Mouse (Mus musculus) midbrain, embryonic 14.5 days (tissue): ENCODE measurements around the gene Rora. TPM values are rescaled to one million over a fixed set of nuclear protein-coding genes. Genes with fewer than 3 reads are reported as not detected.

Experiments
- ATAC-seq: fragments of 200-750 bp; cut with Nextera tagmentation; 2 replicates; pipeline ENCODE4 v1.8.0; 2017; ENCODE audit warnings: moderate number of reproducible peaks, moderate library complexity; ENCODE audit not compliant: low FRiP score, low TSS enrichment
- DNase-seq: peaks from one replicate; pipeline ENCODE4 v3.0.0-alpha.2; 2015
- H3K27ac ChIP-seq: fragments of 300-500 bp; sonication (generic); replicated peaks from 2 replicates; pipeline ENCODE4 v1.5.1; 2014; ENCODE audit warnings: mild to moderate bottlenecking, low read depth, low read length, moderate library complexity
- H3K27me3 ChIP-seq: fragments of 300-500 bp; sonication (generic); 2 replicates; pipeline ENCODE4 v1.6.1; 2014; ENCODE audit warnings: low read length, control low read depth, mixed read lengths; ENCODE audit not compliant: control insufficient read depth, insufficient read depth
- H3K36me3 ChIP-seq: fragments of 300-500 bp; sonication (generic); 2 replicates; pipeline ENCODE4 v1.6.1; 2014; ENCODE audit warnings: low read length, control low read depth; ENCODE audit not compliant: control insufficient read depth, insufficient read depth
- H3K4me1 ChIP-seq: fragments of 300-500 bp; sonication (generic); 2 replicates; pipeline ENCODE4 v1.6.1; 2014; ENCODE audit warnings: mild to moderate bottlenecking, antibody characterized with exemption, low read length, control low read depth; ENCODE audit not compliant: control insufficient read depth, insufficient read depth
- H3K4me2 ChIP-seq: fragments of 300-500 bp; sonication (generic); 2 replicates; pipeline ENCODE4 v1.6.1; 2014; ENCODE audit warnings: mild to moderate bottlenecking, low read length, moderate library complexity
- H3K4me3 ChIP-seq: fragments of 300-500 bp; sonication (generic); replicated peaks from 2 replicates; pipeline ENCODE4 v1.5.1; 2014; ENCODE audit warnings: low read depth, low read length
- H3K9ac ChIP-seq: fragments of 300-500 bp; sonication (generic); replicated peaks from 2 replicates; pipeline ENCODE4 v1.6.1; 2014; ENCODE audit warnings: mild to moderate bottlenecking, low read length, moderate library complexity
- H3K9me3 ChIP-seq: fragments of 300-500 bp; sonication (generic); 2 replicates; pipeline ENCODE4 v1.6.1; 2016; ENCODE audit warnings: low read length, control low read depth, mixed read lengths; ENCODE audit not compliant: control insufficient read depth
- WGBS: fragments of 180-500 bp; shearing (Covaris S2); extraction: QIAGEN DNeasy Blood & Tissue Kit; methylation state at CpG from one replicate; pipeline ENCODE4 v1.1.7; 2014; 5-methylcytosine and 5-hydroxymethylcytosine counted together
- polyA plus RNA-seq: library from polyadenylated mRNA; unstranded; fragments of >200 nt; fragmentation: Nextera tagmentation; extraction: Ambion mirVana; gene quantifications from 2 replicates; pipeline ENCODE4 v1.2.1, GENCODE M21; 2014

The Rora gene
- polyA plus RNA-seq, 1 experiment from 2014 or later, result 39.1 TPM

DNA sequence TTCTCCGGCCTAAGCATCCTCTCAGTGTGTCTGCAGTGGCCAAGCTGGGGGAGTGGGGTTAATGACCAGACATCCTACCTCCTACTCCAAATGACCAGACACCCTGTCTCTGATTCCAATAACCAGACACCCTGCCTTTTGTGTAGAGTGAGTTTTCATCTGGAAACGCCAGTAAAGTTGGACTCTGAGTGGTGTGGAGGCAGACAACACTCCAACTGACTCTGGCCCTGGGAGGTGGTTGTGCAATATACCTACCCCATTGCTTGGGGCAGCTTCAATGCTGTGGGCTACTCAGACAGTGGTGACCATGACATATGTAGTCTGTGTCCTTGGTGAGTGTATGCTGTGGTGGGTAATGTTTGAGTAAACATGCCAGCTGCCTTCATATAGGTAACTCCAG is 645.9 kb downstream of the Rora start:
- Histone ChIP-seq H3K9me3 (no peaks in the 10 kb centered on the region), H3K36me3 (no peaks in the 10 kb centered on the region), H3K4me1 (peaks cover 17% of the 10 kb centered on the region), H3K27me3 (no peaks in the 10 kb centered on the region), H3K4me3 (no peak overlapping the region), H3K9ac (no peak overlapping the region), H3K27ac (no peak overlapping the region), H3K4me2 (no peak overlapping the region)
- no peak for ATAC-seq
- DNase-seq, result no peak
- 81% methylated on average over 2 of the region's 2 CpGs for WGBS

DNA sequence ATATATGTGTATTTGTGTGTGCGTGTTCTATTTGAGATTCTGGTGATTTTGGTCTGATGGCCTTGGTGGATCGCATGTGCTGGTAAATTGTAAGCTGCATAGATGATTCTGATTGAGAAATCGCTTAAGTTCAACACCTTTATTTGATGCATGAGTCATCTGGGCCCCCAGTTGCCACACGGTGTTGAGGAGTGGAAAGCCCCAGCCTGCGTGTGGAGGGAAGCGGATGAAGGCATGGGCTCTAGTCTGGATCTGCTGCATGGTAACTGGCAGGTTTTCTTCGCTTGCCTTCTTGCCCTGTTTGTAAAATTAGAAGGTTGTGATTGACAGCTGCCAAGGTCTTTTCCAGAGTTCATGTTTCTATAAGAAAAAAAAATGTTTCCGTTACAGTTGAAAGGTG is 646.7 kb downstream of the Rora start:
- DNase-seq, result no peak
- no peak for ATAC-seq
- Histone ChIP-seq H3K4me2 (no peak overlapping the region), H3K27ac (no peak overlapping the region), H3K9ac (no peak overlapping the region), H3K4me1 (peaks cover 17% of the 10 kb centered on the region), H3K4me3 (no peak overlapping the region), H3K27me3 (no peaks in the 10 kb centered on the region), H3K9me3 (no peaks in the 10 kb centered on the region), H3K36me3 (no peaks in the 10 kb centered on the region)
- 94% methylated on average over 8 of the region's 8 CpGs for WGBS

DNA sequence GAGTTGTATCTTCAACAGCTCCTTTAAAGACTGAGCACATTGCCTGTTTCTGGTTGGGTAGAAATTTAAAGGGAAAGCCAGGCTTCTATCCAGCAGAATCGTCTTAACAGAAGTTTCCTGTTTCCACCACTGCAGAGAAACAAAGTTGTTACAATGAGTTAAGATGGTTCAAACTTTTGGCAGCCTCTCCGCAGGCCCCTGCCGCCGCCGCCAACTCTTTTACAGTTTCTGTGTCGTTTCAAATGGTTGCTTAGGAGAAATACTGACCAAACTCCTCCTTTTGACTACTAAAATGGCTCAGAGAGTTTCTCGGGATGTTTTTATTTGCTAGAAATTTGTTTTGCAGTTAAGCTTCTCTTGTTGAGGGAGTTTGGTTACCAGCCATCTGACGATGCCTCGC is 647.9 kb downstream of the Rora start:
- 25% methylated on average over 9 of the region's 9 CpGs for WGBS
- peak; percentile 35 for DNase-seq
- peaks cover 17% of the 10 kb centered on the region for H3K4me1 ChIP-seq

DNA sequence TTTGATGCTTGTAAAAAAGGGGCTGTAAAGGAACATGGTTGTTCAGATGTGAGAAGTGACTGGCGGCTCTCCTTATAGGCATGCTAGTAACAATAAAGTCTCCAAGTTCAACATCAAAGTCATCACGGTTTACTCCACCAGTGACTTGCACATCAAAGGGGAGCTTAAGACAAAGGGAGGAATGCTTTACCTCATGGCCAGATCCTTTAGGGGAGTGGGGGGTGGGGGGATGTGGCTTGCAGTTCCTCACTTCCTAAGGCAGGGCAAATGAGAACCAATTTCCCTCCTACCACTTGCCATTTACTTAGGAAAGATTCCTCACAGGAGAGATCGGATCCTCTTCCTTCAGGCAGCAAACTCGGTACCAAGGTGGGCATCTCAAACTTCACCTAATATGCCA is 648.4 kb downstream of the Rora start:
- ATAC-seq, result no peak
- H3K4me3 ChIP-seq, result no peak overlapping the region
- 12% methylated on average over 4 of the region's 4 CpGs for WGBS
- DNase-seq, result peak; percentile 44
- no peaks in the 10 kb centered on the region for H3K9me3 ChIP-seq
- H3K27ac ChIP-seq, result no peak overlapping the region
- H3K27me3 ChIP-seq, result no peaks in the 10 kb centered on the region
- no peak overlapping the region for H3K9ac ChIP-seq
- no peaks in the 10 kb centered on the region for H3K36me3 ChIP-seq
- peaks cover 17% of the 10 kb centered on the region for H3K4me1 ChIP-seq
- 0 out of 2 replicates have a peak overlapping the region, but pooled peaks have one; percentile 7 for H3K4me2 ChIP-seq

More for the DNA sequence above, 647.9 kb downstream of the Rora start:
- Histone ChIP-seq H3K36me3 (no peaks in the 10 kb centered on the region), H3K4me3 (no peak overlapping the region), H3K27ac (no peak overlapping the region), H3K4me2 (0 out of 2 replicates have a peak overlapping the region, but pooled peaks have one; percentile 7), H3K27me3 (no peaks in the 10 kb centered on the region), H3K9ac (no peak overlapping the region), H3K9me3 (no peaks in the 10 kb centered on the region)
- ATAC-seq, result no peak

DNA sequence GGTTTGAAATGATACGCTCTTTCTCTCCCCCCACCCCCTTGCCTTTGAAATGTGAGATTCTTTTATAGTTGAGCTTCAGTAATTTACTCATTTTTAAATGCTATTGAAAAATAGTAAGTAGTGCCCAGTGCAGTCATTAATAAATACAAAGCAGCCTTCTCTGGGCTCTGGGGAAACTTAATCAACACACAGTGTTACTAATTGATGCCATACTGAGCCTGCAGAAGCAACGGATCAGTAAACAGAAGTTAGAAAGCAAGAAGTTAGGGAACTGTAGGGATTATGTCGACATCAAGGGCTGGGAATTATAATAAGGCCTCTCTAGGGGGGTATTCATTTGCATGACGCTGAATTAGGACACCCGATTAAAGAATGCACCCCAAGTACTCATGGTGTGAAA is 649.3 kb downstream of the Rora start:
- Histone ChIP-seq H3K4me2 (no peak overlapping the region), H3K27ac (no peak overlapping the region)

DNA sequence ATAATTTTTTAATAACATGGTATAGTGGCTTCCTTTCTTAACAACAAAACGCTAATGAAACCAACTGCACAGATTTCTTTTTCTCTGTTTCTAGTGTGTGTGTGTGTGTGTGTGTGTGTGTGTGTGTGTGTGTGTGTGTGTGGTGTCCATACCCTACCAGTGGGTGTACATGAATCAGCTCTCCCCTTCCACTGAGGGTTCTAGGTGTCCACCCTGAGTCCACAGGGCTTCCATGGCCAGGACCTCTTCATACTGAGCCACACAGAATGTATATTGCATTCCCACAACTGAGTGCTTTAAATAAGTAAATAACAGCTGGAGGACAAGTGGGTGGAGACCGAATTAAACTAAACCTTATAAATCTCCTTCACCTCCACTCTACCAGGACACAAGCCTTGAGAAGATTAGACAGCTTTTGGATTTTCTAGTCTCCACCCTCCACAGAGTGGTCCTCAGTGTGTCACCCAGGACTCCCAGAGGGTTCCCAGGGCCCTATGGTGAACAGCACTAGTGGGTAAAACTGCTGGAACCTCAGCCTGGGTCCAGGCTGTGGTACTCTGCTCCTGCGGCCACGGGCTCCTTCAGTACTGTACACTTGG is 649.9 kb downstream of the Rora start:
- 65% methylated on average over 4 of the region's 4 CpGs for WGBS
- H3K27me3 ChIP-seq, result no peaks in the 10 kb centered on the region
- ATAC-seq, result no peak
- H3K4me1 ChIP-seq, result peaks cover 17% of the 10 kb centered on the region
- no peak for DNase-seq
- H3K4me3 ChIP-seq, result no peak overlapping the region
- H3K9ac ChIP-seq, result no peak overlapping the region
- H3K27ac ChIP-seq, result no peak overlapping the region
- H3K36me3 ChIP-seq, result no peaks in the 10 kb centered on the region
- no peak overlapping the region for H3K4me2 ChIP-seq
- H3K9me3 ChIP-seq, result no peaks in the 10 kb centered on the region

More for the DNA sequence above, 649.3 kb downstream of the Rora start:
- H3K9ac ChIP-seq, result no peak overlapping the region
- H3K4me1 ChIP-seq, result peaks cover 17% of the 10 kb centered on the region
- H3K9me3 ChIP-seq, result no peaks in the 10 kb centered on the region
- H3K36me3 ChIP-seq, result no peaks in the 10 kb centered on the region
- WGBS, result 3% methylated on average over 5 of the region's 5 CpGs
- H3K27me3 ChIP-seq, result no peaks in the 10 kb centered on the region
- DNase-seq, result peak; percentile 35
- no peak overlapping the region for H3K4me3 ChIP-seq
- no peak for ATAC-seq

DNA sequence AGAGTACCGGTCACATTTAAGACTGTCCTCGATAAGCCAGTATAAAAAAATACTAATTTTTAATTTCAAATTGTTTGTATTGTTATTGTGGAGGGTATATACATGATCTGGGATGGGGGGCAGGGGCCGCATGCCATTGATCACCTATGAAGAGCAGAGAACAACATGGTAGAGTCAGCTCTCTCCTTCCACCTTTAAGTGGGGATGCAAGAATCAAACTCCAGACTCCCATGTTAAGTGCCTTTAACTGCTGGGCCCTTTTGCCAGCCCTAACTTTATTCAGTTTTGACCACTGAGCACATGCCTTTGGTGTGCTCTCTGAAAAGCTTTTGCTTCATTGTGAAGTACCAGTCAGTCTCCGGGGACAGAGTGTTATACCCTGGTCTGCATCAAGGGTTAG is 650.4 kb downstream of the Rora start:
- ATAC-seq (no peak), DNase-seq (no peak)
- no peaks in the 10 kb centered on the region for H3K9me3 ChIP-seq
- no peak overlapping the region for H3K4me2 ChIP-seq
- no peak overlapping the region for H3K27ac ChIP-seq
- H3K4me1 ChIP-seq, result peaks cover 17% of the 10 kb centered on the region
- 94% methylated on average over 4 of the region's 4 CpGs for WGBS
- no peaks in the 10 kb centered on the region for H3K27me3 ChIP-seq
- no peak overlapping the region for H3K4me3 ChIP-seq
- H3K9ac ChIP-seq, result no peak overlapping the region
- H3K36me3 ChIP-seq, result no peaks in the 10 kb centered on the region

DNA sequence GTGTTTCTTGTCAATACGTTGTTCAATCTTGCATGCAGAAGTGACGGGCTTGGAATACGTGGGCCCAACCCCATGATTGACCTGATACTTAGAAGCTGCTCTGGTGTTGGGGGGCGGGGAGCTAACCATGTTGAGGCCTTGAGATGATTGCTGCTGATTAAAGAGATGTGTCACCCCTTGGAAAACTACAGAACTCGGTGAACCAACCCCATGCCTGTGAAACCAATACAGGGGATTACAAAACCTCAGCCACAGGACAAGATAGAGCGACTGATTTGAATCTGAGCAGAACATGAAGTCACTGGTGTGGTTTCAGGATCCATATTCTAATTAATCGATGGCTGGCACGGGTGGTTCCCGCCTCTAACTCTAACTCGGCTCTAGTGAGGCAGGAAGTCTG is 650.9 kb downstream of the Rora start:
- 77% methylated on average over 10 of the region's 10 CpGs for WGBS
- H3K4me3 ChIP-seq, result no peak overlapping the region
- no peaks in the 10 kb centered on the region for H3K36me3 ChIP-seq
- H3K4me1 ChIP-seq, result peaks cover 17% of the 10 kb centered on the region
- DNase-seq (no peak), ATAC-seq (no peak)
- no peaks in the 10 kb centered on the region for H3K9me3 ChIP-seq
- H3K27me3 ChIP-seq, result no peaks in the 10 kb centered on the region
- no peak overlapping the region for H3K27ac ChIP-seq
- H3K4me2 ChIP-seq, result no peak overlapping the region
- H3K9ac ChIP-seq, result no peak overlapping the region

DNA sequence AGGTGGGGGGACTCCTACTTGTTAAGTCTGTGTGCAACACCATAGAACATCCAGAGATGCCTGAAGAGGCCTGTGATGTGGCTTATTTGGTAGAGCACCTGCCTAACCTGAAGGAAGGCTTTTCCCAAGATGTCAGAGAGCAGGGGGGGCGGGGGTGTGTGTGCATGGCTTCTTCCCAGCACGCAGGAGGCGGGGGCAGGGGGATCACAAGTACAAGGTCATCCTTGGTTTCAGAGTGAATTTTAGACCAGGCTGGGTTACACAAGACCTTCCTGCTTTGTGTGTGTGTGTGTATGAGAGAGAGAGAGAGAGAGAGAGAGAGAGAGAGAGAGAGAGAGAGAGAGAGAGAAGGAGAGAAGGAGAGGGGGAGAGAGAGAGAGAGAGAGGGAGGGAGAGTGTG is 651.4 kb downstream of the Rora start:
- Histone ChIP-seq H3K9me3 (no peaks in the 10 kb centered on the region), H3K36me3 (no peaks in the 10 kb centered on the region)

More for the DNA sequence above, 651.4 kb downstream of the Rora start:
- no peak overlapping the region for H3K9ac ChIP-seq
- no peak overlapping the region for H3K4me2 ChIP-seq
- peaks cover 17% of the 10 kb centered on the region for H3K4me1 ChIP-seq
- 63% methylated on average over 3 of the region's 3 CpGs for WGBS
- no peak for DNase-seq
- no peak overlapping the region for H3K27ac ChIP-seq
- no peak overlapping the region for H3K4me3 ChIP-seq
- no peaks in the 10 kb centered on the region for H3K27me3 ChIP-seq
- no peak for ATAC-seq
